Mouse (Mus musculus) forebrain, embryonic 11.5 days (tissue): Measurements from ENCODE around the gene Abcb1b. TPM values are rescaled to one million over a fixed set of nuclear protein-coding genes. Genes with fewer than 3 reads are reported as not detected.

Experiments used
- ATAC-seq: fragments of 200-750 bp; cut with Nextera tagmentation; replicated peaks from 2 replicates; pipeline ENCODE4 v1.8.0; 2017; ENCODE audit warnings: moderate TSS enrichment; ENCODE audit not compliant: low FRiP score
- DNase-seq: peaks from one replicate; pipeline ENCODE4 v3.0.0-alpha.2; 2017; ENCODE audit warnings: low spot score
- H3K27ac ChIP-seq: fragments of 300-500 bp; sonication (generic); 2 replicates; pipeline ENCODE4 v1.5.1; 2014; ENCODE audit warnings: low read depth, low read length
- H3K27me3 ChIP-seq: fragments of 300-500 bp; sonication (generic); 2 replicates; pipeline ENCODE4 v1.6.1; 2014; ENCODE audit warnings: mild to moderate bottlenecking, low read length, mixed read lengths; ENCODE audit not compliant: control insufficient read depth, insufficient read depth
- H3K36me3 ChIP-seq: fragments of 300-500 bp; sonication (generic); 2 replicates; pipeline ENCODE4 v1.6.1; 2014; ENCODE audit warnings: mild to moderate bottlenecking, low read length, moderate library complexity, mixed read lengths; ENCODE audit not compliant: control insufficient read depth, insufficient read depth
- H3K4me1 ChIP-seq: fragments of 300-500 bp; sonication (generic); replicated peaks from 2 replicates; pipeline ENCODE4 v1.6.1; 2014; ENCODE audit warnings: low read length, mixed read lengths; ENCODE audit not compliant: control insufficient read depth, insufficient read depth
- H3K4me2 ChIP-seq: fragments of 300-500 bp; sonication (generic); 2 replicates; pipeline ENCODE4 v1.6.1; 2014; ENCODE audit warnings: low read depth, mild to moderate bottlenecking, low read length, moderate library complexity, mixed read lengths; ENCODE audit not compliant: severe bottlenecking
- H3K4me3 ChIP-seq: fragments of 300-500 bp; sonication (generic); 2 replicates; pipeline ENCODE4 v1.5.1; 2014; ENCODE audit warnings: low read depth, low read length
- H3K9ac ChIP-seq: fragments of 300-500 bp; sonication (generic); 2 replicates; pipeline ENCODE4 v1.6.1; 2014; ENCODE audit warnings: low read length
- H3K9me3 ChIP-seq: fragments of 300-500 bp; sonication (generic); 2 replicates; pipeline ENCODE4 v1.6.1; 2016; ENCODE audit warnings: low read length, mixed read lengths; ENCODE audit not compliant: control insufficient read depth
- WGBS: fragments of 180-500 bp; shearing (Covaris S2); extraction: QIAGEN DNeasy Blood & Tissue Kit; methylation state at CpG from one replicate; pipeline ENCODE4 v1.1.7; 2014; 5-methylcytosine and 5-hydroxymethylcytosine counted together
- polyA plus RNA-seq: library from polyadenylated mRNA; unstranded; fragments of >200 nt; fragmentation: Nextera tagmentation; extraction: Ambion mirVana; gene quantifications from 2 replicates; pipeline ENCODE4 v1.2.1, GENCODE M21; 2014

Gene Abcb1b
- polyA plus RNA-seq, 1 experiment from 2014 or later, result 1.4 TPM

GRCm38 (mm10) chr5:8872979-8873915 lies 75.3 kb downstream of the Abcb1b start:
- ATAC-seq (no peak), DNase-seq (no peak)
- no peaks in the 10 kb centered on the region for H3K36me3 ChIP-seq
- H3K9me3 ChIP-seq, result no peaks in the 10 kb centered on the region
- H3K9ac ChIP-seq, result no peak overlapping the region
- H3K4me1 ChIP-seq, result no peaks in the 10 kb centered on the region
- no peak overlapping the region for H3K4me3 ChIP-seq
- H3K4me2 ChIP-seq, result no peak overlapping the region
- no peak overlapping the region for H3K27ac ChIP-seq
- no peaks in the 10 kb centered on the region for H3K27me3 ChIP-seq
- WGBS, result 89% methylated on average over 6 of the region's 6 CpGs

- Histone ChIP-seq H3K4me3 (no peak overlapping the region), H3K9me3 (no peaks in the 10 kb centered on the region), H3K4me1 (no peaks in the 10 kb centered on the region), H3K36me3 (no peaks in the 10 kb centered on the region), H3K27me3 (no peaks in the 10 kb centered on the region), H3K9ac (no peak overlapping the region), H3K4me2 (no peak overlapping the region), H3K27ac (no peak overlapping the region)
- WGBS, result 92% methylated on average over 2 of the region's 2 CpGs
- ATAC-seq (no peak), DNase-seq (no peak)
These were observed 79.1 kb downstream of the Abcb1b start for GRCm38 (mm10) chr5:8877086-8877485.

DNA sequence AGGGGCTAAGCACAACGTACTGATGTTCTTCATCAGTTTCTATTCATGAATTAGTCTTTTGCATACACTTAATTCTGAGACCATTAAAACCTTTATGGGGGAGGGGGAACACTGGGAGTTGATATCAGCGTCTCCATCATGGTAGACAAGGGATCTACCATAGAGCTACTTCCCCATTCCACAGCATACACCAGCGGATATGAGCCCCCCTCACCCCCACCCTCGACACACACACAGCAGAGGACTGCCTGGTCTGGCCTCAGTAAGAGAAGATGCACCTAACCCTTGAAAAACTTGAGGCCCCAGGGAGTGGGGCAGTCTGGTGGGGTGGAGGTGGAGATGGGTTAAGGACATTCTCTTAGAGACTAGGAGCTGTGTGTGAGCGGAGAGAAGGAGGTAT lies 79.9 kb downstream of the Abcb1b start:
- no peak overlapping the region for H3K27ac ChIP-seq
- no peak overlapping the region for H3K4me2 ChIP-seq
- H3K4me1 ChIP-seq, result no peaks in the 10 kb centered on the region
- no peak overlapping the region for H3K4me3 ChIP-seq
- WGBS, result 81% methylated on average over 5 of the region's 5 CpGs
- no peak for ATAC-seq
- no peaks in the 10 kb centered on the region for H3K9me3 ChIP-seq
- no peaks in the 10 kb centered on the region for H3K27me3 ChIP-seq
- DNase-seq, result no peak
- no peaks in the 10 kb centered on the region for H3K36me3 ChIP-seq
- no peak overlapping the region for H3K9ac ChIP-seq

GRCm38 (mm10) chr5:8885837-8886236 lies 87.9 kb downstream of the Abcb1b start:
- Histone ChIP-seq H3K9me3 (no peaks in the 10 kb centered on the region), H3K36me3 (no peaks in the 10 kb centered on the region), H3K4me1 (no peaks in the 10 kb centered on the region), H3K27ac (no peak overlapping the region), H3K4me3 (no peak overlapping the region), H3K9ac (no peak overlapping the region), H3K4me2 (no peak overlapping the region), H3K27me3 (no peaks in the 10 kb centered on the region)
- ATAC-seq (no peak), DNase-seq (no peak)
- 88% methylated on average over 2 of the region's 2 CpGs for WGBS

DNA sequence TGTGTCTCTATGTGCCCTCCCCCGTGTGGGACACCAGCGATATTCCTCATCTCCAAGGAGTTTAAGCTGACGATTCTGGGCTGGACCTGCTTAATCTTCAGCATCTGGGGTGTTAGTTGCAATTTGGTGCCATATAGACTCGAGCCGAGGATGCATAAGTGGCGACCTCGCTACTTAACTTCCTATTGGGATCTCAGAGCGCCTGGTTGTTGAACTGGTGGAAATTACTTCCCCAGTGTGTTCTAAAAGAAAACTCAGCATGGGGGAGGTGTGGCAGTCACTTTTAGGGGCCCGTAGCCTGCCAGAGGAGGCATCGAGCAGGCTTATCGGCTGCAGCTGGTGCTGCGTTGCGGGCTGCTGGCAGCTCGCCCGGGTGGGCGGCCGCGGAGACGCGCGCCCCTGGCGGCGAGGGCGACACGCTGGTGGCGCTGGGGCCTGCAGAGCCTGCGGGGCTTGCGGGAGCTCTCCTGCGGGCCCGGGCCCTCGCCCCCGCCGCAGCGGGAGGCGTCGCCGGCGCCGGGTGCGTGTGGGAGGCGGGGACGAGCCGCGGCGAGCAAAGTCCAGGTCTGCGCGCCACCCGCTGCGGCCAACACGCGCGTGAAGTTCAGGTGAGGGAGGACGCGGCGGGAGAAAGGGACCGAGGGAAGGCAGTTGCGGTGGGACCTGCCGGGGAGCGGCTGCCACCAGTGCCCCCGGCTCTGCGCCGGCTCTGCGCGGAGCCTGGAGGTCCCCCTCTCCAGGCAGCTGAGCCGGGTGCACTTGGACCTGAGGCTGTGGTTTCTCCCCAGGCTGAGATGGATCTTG lies 95.6 kb downstream of the Abcb1b start, which contains the start of gene Abcb4:
Abcb4 (plus strand) TSS at position 418 of the 804 bp plus-strand sequence.
- no peaks in the 10 kb centered on the region for H3K36me3 ChIP-seq
- H3K4me2 ChIP-seq, result peak within 1 kb of the TSS; percentile 94
- H3K4me1 ChIP-seq, result no peaks in the 10 kb centered on the region; the same call in 1 of the 2 replicates
- under 1% methylated on average over 56 of the region's 65 CpGs for WGBS
- peak; percentile 95 for ATAC-seq
- no peaks in the 10 kb centered on the region for H3K9me3 ChIP-seq
- no peak within 1 kb of the TSS for H3K27ac ChIP-seq
- H3K27me3 ChIP-seq, result peaks cover 10% of the 10 kb centered on the region
- peak within 1 kb of the TSS; percentile 61 for H3K4me3 ChIP-seq
- peak within 1 kb of the TSS; percentile 67 for H3K9ac ChIP-seq
- DNase-seq, result peak; percentile 83

- Histone ChIP-seq H3K27me3 (peaks cover 10% of the 10 kb centered on the region), H3K9me3 (no peaks in the 10 kb centered on the region), H3K4me3 (peak overlapping the region; percentile 61), H3K9ac (peak overlapping the region; percentile 67), H3K4me1 (no peaks in the 10 kb centered on the region; the same call in 1 of the 2 replicates), H3K27ac (no peak overlapping the region), H3K36me3 (no peaks in the 10 kb centered on the region), H3K4me2 (peak overlapping the region; percentile 94)
- ATAC-seq, result no peak
- WGBS, result 12% methylated on average over 15 of the region's 15 CpGs
- DNase-seq, result no peak
These were observed 96.1 kb downstream of the Abcb1b start for GRCm38 (mm10) chr5:8894104-8894425.

DNA sequence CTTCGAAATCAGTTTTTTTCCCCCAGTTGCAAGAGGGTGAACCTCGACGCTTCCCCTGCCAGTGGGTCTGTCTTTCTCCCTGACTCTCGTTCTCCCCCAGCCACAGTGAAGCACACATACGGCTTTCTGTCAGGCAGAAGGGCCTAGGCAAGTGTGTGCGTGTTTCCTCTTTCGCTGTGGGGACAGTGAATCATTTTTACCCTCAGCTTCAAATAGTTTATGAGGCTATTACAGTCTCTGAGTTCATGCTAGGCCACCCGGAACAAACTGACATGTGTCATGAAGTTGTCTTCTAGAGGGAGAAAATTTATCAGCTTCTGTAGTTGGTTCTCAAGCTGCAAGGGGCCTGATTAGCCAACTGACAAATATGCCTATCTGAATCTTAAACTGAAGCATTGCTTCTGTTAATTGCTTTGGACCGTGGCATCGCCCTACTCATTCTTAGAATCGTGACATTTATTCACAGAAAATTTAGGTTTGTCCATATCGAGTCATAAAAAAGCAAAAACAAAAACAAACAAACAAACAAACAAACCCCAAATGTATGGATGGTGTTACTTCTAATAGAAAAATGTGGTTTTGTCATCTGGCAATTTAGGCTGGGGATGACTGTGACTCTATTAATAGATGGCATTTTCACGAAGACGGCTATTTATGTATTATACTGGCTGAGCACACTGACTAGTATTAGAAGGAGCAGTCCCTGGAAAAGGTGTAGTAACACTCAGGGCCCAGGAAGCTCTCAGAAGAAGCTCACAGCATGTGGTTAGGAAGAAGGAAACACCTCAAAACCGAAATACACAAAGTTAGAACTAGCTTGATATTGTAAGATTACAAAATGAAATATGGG lies 96.9 kb downstream of the Abcb1b start:
- no peaks in the 10 kb centered on the region; the same call in 1 of the 2 replicates for H3K4me1 ChIP-seq
- H3K27ac ChIP-seq, result no peak overlapping the region
- no peak overlapping the region for H3K9ac ChIP-seq
- H3K4me2 ChIP-seq, result no peak overlapping the region
- ATAC-seq, result no peak
- no peaks in the 10 kb centered on the region for H3K9me3 ChIP-seq
- H3K36me3 ChIP-seq, result no peaks in the 10 kb centered on the region
- H3K27me3 ChIP-seq, result peaks cover 10% of the 10 kb centered on the region
- H3K4me3 ChIP-seq, result no peak overlapping the region
- 74% methylated on average over 15 of the region's 15 CpGs for WGBS
- no peak for DNase-seq

DNA sequence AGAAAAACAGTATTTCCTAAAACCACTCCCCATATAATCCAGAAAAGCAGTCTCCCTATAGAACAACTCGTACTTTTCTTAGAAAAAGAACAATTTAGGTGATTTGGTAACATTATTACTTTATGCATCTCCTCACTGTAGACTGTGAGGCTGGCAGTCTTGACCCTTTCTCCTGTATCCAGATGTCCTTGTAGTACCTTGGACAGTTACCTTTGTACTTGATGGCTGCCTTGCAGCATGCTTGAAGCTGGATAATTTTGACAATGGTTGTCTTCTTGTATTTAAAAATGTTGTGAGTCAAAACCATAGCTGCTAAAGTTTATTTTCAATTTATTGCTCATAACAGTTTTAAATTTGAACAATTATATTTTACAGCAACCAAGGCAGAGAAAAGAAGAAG lies 98.3 kb downstream of the Abcb1b start:
- Histone ChIP-seq H3K27me3 (peaks cover 10% of the 10 kb centered on the region), H3K4me2 (no peak overlapping the region), H3K36me3 (no peaks in the 10 kb centered on the region), H3K4me1 (no peaks in the 10 kb centered on the region; the same call in 1 of the 2 replicates), H3K27ac (no peak overlapping the region), H3K4me3 (no peak overlapping the region), H3K9ac (no peak overlapping the region), H3K9me3 (no peaks in the 10 kb centered on the region)
- DNase-seq (no peak), ATAC-seq (no peak)
- 91% methylated on average over 1 of the region's 1 CpGs for WGBS
